Mouse (Mus musculus) hindbrain, postnatal 0 days (tissue): ENCODE measurements around the gene Ltb. TPM values are rescaled to one million over a fixed set of nuclear protein-coding genes. Genes with fewer than 3 reads are reported as not detected.

ENCODE experiments used
- ATAC-seq: fragments of 200-750 bp; cut with Nextera tagmentation; 2 replicates; pipeline ENCODE4 v1.8.0; 2017; ENCODE audit warnings: mild to moderate bottlenecking, moderate TSS enrichment, moderate library complexity
- DNase-seq: peaks from one replicate; pipeline ENCODE4 v3.0.0-alpha.2; 2015; ENCODE audit warnings: low spot score
- H3K27ac ChIP-seq: fragments of 300-500 bp; sonication (generic); 2 replicates; pipeline ENCODE4 v1.5.1; 2014; ENCODE audit warnings: mild to moderate bottlenecking
- H3K27me3 ChIP-seq: fragments of 300-500 bp; sonication (generic); 2 replicates; pipeline ENCODE4 v1.6.1; 2014; ENCODE audit warnings: low read length, mixed read lengths; ENCODE audit not compliant: insufficient read depth
- H3K36me3 ChIP-seq: fragments of 300-500 bp; sonication (generic); 2 replicates; pipeline ENCODE4 v1.6.1; 2014; ENCODE audit warnings: low read length, mixed read lengths; ENCODE audit not compliant: insufficient read depth
- H3K4me1 ChIP-seq: fragments of 300-500 bp; sonication (generic); 2 replicates; pipeline ENCODE4 v1.6.1; 2014; ENCODE audit warnings: antibody characterized with exemption, low read length, mixed read lengths; ENCODE audit not compliant: insufficient read depth
- H3K4me2 ChIP-seq: fragments of 300-500 bp; sonication (generic); 2 replicates; pipeline ENCODE4 v1.6.1; 2014; ENCODE audit warnings: low read depth, mild to moderate bottlenecking, low read length, moderate library complexity, mixed read lengths
- H3K4me3 ChIP-seq: fragments of 300-500 bp; sonication (generic); 2 replicates; pipeline ENCODE4 v1.5.1; 2014; ENCODE audit warnings: low read length
- H3K9ac ChIP-seq: fragments of 300-500 bp; sonication (generic); replicated peaks from 2 replicates; pipeline ENCODE4 v1.6.1; 2014; ENCODE audit warnings: mild to moderate bottlenecking, low read length, moderate library complexity, mixed read lengths
- H3K9me3 ChIP-seq: fragments of 300-500 bp; sonication (generic); 2 replicates; pipeline ENCODE4 v1.6.1; 2016; ENCODE audit warnings: low read length, mixed read lengths
- CTCF ChIP-seq: IDR thresholded peaks from 2 replicates; pipeline ENCODE4 v1.5.1; 2016; ENCODE audit warnings: antibody characterized with exemption, control low read depth, low read depth
- WGBS: fragments of 180-500 bp; shearing (Covaris S2); extraction: QIAGEN DNeasy Blood & Tissue Kit; methylation state at CpG from one replicate; pipeline ENCODE4 v1.1.7; 2014; 5-methylcytosine and 5-hydroxymethylcytosine counted together
- polyA plus RNA-seq: library from polyadenylated mRNA; unstranded; fragments of >200 nt; fragmentation: Nextera tagmentation; extraction: Ambion mirVana; gene quantifications from 2 replicates; pipeline ENCODE4 v1.2.1, GENCODE M21; 2015
- total RNA-seq: library from RNA; depleted of rRNA; stranded (reverse); fragments of >200 nt; gene quantifications from 2 replicates; pipeline ENCODE4 v1.2.3, GENCODE M21; 2014

Gene Ltb
- total and polyA plus RNA-seq, 2 experiments from 2014 or later = 1.2 TPM; not detected in 1

DNA sequence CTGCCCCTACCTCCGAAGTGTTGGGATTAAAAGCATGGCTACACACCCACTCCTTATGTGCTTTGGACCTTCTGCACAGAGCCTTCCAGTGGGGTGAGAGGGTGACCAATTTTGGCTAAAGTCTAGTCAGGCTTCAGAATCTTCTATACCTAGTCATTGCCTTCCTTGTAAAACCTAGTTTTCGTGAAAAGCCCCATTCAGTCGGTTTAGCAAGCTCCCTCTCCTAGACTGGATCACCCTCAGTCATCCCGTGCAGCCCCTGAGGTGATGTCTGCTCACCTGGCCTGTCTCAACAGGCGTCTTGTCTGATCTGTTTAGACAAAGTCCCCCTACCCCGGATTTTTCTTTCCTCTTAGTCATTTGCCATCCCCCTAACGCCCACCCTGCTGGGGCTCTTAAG, 3.8 kb downstream of the Ltb start:
- Histone ChIP-seq H3K36me3 (no peaks in the 10 kb centered on the region), H3K9ac (no peak overlapping the region), H3K27ac (no peak overlapping the region), H3K4me1 (no peaks in the 10 kb centered on the region), H3K27me3 (peaks cover 11% of the 10 kb centered on the region), H3K4me3 (no peak overlapping the region), H3K4me2 (no peak overlapping the region), H3K9me3 (no peaks in the 10 kb centered on the region)
- no peak for ATAC-seq
- TF ChIP-seq CTCF = no peak
- 75% methylated on average over 7 of the region's 7 CpGs for WGBS
- DNase-seq = no peak

DNA sequence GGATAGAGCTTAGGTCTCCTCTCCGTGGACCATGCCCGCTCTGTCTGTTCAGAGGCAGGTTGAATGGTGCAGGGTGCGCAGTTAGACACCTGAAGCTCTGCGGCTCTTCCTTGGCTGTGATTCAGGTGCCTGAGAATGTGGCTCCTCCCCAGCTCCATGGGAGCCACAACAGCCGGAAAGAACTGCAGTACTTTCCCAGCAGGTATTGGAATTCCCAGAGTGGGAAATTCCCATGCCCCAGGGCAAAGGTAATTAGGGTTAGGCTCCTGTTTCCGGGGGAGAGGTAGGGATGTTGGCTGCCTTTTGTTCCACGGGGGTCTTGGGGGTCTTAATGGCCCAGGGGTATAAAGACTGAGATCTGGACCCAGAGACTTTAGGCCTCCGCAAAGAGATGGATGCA, 4.7 kb downstream of the Ltb start:
- no peak for ATAC-seq
- H3K27me3 ChIP-seq = peaks cover 13% of the 10 kb centered on the region
- no peak for TF ChIP-seq CTCF
- 38% methylated on average over 8 of the region's 8 CpGs for WGBS
- no peak overlapping the region for H3K4me2 ChIP-seq
- DNase-seq = no peak
- no peaks in the 10 kb centered on the region for H3K36me3 ChIP-seq
- H3K4me1 ChIP-seq = no peaks in the 10 kb centered on the region
- no peak overlapping the region for H3K27ac ChIP-seq
- H3K9me3 ChIP-seq = no peaks in the 10 kb centered on the region
- H3K4me3 ChIP-seq = no peak overlapping the region
- H3K9ac ChIP-seq = no peak overlapping the region

DNA sequence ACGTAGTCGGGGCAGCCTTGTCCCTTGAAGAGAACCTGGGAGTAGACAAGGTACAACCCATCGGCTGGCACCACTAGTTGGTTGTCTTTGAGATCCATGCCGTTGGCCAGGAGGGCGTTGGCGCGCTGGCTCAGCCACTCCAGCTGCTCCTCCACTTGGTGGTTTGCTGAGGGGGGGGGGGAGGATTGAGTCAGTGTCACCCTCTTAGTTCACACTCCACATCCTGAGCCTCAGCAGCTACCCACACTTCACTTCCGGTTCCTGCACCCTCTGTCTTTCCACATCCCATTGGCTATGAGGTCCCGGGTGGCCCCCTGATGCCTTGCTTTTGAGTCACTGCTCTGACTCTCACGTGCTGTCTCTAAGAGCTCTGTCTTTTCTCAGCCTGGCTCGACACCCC, 6.2 kb downstream of the Ltb start:
- Histone ChIP-seq H3K9me3 (no peaks in the 10 kb centered on the region), H3K27ac (no peak overlapping the region), H3K4me2 (no peak overlapping the region), H3K4me1 (no peaks in the 10 kb centered on the region), H3K27me3 (peaks cover 16% of the 10 kb centered on the region), H3K9ac (no peak overlapping the region), H3K36me3 (no peaks in the 10 kb centered on the region), H3K4me3 (no peak overlapping the region)
- TF ChIP-seq CTCF = no peak
- no peak for DNase-seq
- WGBS = 86% methylated on average over 11 of the region's 11 CpGs
- no peak for ATAC-seq

DNA sequence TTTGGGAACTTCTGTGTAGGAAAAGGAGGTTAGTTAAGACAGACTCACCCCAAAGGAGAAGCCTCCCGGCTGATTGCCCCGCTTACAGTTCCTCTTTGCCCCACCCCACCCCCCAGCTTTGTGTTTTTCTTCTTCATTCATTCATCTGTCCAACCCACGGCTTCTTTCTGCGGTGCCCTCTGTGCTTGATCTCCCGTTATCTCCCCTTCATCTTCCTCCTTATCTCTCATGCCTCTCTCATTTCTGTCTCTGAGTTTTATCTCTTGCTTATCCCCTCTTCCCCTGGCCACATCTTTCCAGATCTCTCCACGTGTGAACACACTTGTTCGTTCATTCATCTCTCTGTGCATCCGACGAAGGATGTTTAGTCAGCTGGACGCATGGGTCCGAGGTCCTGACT, 6.9 kb downstream of the Ltb start:
- Histone ChIP-seq H3K4me1 (no peaks in the 10 kb centered on the region), H3K27ac (no peak overlapping the region), H3K9me3 (no peaks in the 10 kb centered on the region), H3K4me2 (no peak overlapping the region), H3K27me3 (peaks cover 12% of the 10 kb centered on the region), H3K36me3 (no peaks in the 10 kb centered on the region), H3K9ac (no peak overlapping the region), H3K4me3 (no peak overlapping the region)
- DNase-seq (no peak), ATAC-seq (no peak)
- no peak for TF ChIP-seq CTCF
- WGBS = 74% methylated on average over 11 of the region's 11 CpGs

DNA sequence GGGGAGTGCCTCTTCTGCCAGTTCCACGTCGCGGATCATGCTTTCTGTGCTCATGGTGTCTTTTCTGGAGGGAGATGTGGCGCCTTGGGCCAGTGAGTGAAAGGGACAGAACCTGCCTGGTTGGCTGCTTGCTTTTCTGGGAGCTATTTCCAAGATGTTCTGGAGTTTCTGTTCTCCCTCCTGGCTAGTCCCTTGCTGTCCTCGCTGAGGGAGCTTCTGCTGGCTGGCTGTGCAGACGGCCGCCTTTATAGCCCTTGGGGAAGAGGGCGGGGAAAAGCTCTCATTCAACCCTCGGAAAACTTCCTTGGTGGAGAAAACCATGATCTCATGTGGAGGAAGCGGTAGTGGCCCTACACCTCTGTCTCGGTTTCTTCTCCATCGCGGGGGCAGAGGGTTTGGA, 7.5 kb downstream of the Ltb start, which contains the start of gene Tnf:
Gene Tnf, minus strand, starts transcription at position 221 of the 400 bp plus-strand sequence.
- H3K4me1 ChIP-seq = no peaks in the 10 kb centered on the region
- H3K9me3 ChIP-seq = no peaks in the 10 kb centered on the region
- no peak within 1 kb of the TSS for H3K4me2 ChIP-seq
- H3K4me3 ChIP-seq = no peak within 1 kb of the TSS
- no peak for ATAC-seq
- no peak within 1 kb of the TSS for H3K27ac ChIP-seq
- H3K9ac ChIP-seq = no peak within 1 kb of the TSS
- no peak for TF ChIP-seq CTCF
- no peaks in the 10 kb centered on the region for H3K36me3 ChIP-seq
- peaks cover 8% of the 10 kb centered on the region; the same call in 1 of the 2 replicates for H3K27me3 ChIP-seq
- no peak for DNase-seq
- WGBS = 41% methylated on average over 13 of the region's 13 CpGs

DNA sequence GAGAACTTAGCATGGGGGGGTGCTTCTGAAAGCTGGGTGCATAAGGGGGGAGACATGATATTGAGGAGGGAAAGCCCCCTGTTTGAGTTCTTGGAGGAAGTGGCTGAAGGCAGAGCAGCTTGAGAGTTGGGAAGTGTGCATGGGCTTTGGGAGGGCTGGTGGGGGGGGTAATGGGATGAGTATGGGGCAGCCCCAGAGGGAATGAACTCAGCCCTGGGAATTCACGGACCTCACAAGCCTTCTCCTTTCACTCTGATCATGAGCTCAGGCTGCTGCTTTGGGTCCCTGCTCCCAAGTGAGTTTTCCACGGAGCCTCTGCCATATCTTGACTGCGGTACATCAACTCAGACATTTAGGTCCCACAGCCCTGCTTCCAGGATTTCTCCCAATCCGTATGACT, 8.2 kb downstream of the Ltb start:
- no peak overlapping the region for H3K9ac ChIP-seq
- H3K4me2 ChIP-seq = no peak overlapping the region
- 80% methylated on average over 4 of the region's 4 CpGs for WGBS
- no peak overlapping the region for H3K4me3 ChIP-seq
- H3K27ac ChIP-seq = no peak overlapping the region
- TF ChIP-seq CTCF = no peak
- DNase-seq (no peak), ATAC-seq (no peak)
- peaks cover 8% of the 10 kb centered on the region; the same call in 1 of the 2 replicates for H3K27me3 ChIP-seq
- no peaks in the 10 kb centered on the region for H3K9me3 ChIP-seq
- no peaks in the 10 kb centered on the region for H3K4me1 ChIP-seq
- no peaks in the 10 kb centered on the region for H3K36me3 ChIP-seq

DNA sequence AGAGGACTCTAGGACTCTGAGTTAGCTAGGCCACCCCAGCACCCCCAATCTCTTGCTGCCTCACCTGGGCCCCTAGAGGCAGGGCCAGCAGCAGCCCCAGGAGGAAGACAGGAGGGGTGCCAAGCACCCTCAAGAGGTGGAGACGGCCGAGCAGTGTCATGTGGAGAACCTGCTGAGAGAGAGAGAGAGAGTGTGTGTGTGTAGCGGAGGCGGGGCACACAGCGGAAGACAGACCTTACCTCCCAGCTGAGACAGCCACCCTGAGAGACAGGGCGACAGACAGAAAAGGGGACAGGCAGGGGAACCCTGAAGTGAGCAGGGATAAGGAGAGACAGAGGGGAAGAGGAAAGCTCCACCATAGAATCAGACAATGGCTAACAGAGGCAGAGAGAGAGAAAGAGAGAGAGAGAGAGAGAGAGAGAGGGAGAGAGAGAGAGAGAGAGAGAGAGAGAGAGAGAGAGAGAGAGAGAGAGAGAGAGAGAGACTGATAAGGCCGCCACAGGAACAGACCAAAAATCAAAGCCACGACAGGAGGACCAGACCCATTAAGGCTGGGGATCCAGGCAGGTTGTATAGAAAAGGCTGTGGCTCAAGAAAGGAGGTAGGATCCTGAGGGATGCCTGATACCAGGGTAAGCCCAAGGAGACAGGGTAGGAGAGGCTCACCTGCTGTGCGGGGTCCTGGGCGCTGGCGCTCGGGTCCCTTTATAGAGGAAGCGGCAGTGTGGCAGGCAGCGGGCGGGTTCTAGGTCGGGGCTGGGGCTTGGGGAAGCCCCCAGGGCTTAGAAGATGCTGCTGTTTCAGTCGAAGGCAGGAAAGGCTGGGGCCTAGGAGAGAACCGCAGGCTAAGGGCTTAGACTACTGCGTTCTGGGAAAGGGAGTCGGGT, 10.5 kb downstream of the Ltb start, which contains the start of gene Lta:
Gene Lta, minus strand, starts transcription at position 858 of the 886 bp plus-strand sequence.
- H3K9me3 ChIP-seq = no peaks in the 10 kb centered on the region
- TF ChIP-seq CTCF = no peak
- DNase-seq (no peak), ATAC-seq (no peak)
- no peak within 1 kb of the TSS for H3K9ac ChIP-seq
- no peaks in the 10 kb centered on the region for H3K4me1 ChIP-seq
- no peaks in the 10 kb centered on the region for H3K36me3 ChIP-seq
- peaks cover 8% of the 10 kb centered on the region; the same call in 1 of the 2 replicates for H3K27me3 ChIP-seq
- 36% methylated on average over 20 of the region's 20 CpGs for WGBS
- H3K27ac ChIP-seq = no peak within 1 kb of the TSS
- H3K4me2 ChIP-seq = no peak within 1 kb of the TSS
- H3K4me3 ChIP-seq = no peak within 1 kb of the TSS
